Mouse (Mus musculus) cortical plate, adult 2 months (tissue): ENCODE results near the gene Cln6.

ENCODE experiments used
- CTCF ChIP-seq: fragments of 200-500 bp; IDR thresholded peaks from 2 replicates; pipeline ENCODE4 v1.5.1; 2011; ENCODE audit warnings: mild to moderate bottlenecking, control low read depth, low read length; ENCODE audit not compliant: insufficient read depth; ENCODE audit errors: extremely low read depth
- POLR2A ChIP-seq: fragments of 200-500 bp; IDR thresholded peaks from 2 replicates; pipeline ENCODE4 v1.6.1; 2011; ENCODE audit warnings: mild to moderate bottlenecking, low read length, control low read depth; ENCODE audit not compliant: insufficient read depth; ENCODE audit errors: extremely low read depth

DNA sequence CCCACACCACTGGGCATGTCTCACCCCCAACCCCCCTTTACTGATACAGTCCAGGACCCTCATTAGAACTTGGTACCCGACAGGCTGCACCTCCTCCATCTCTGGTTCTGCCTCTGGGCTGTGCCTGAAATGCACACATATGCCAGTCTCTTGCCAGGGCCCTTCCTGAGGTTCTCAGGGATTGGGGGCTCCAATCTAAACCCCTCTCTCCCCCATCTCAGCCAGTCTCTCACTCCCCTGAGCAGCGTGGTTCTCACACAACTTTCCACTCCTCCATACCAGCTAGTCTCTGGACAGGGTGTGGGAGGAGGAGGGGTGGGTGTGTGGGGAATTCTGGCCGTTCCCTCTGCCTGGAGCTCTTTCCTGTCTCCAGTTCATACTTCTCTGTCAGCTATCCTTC is 974 bp upstream of the Cln6 start:
- TF ChIP-seq CTCF (no peak), POLR2A (no peak)
